Mouse (Mus musculus): ENCODE measurements at regions not wholly inside any gene's neighbourhood (a gene's known extent, or its start where the extent isn't known, plus 50 kb on each side); places are given as distances from the start of the nearest gene placed in this dataset.

- no peaks in the 10 kb centered on the region for H3K27me3 ChIP-seq (ENCODE audit: control insufficient read depth, insufficient read depth, low read length)
- H3K4me3 ChIP-seq (ENCODE audit: control insufficient read depth, low read depth, low read length) = no peak overlapping the region
- TF ChIP-seq CTCF (IDR thresholded peaks at IDR 0.05; ENCODE audit: control insufficient read depth, insufficient read depth, insufficient replicate concordance, low read depth, low read length) (no peak), POLR2A (IDR thresholded peaks at IDR 0.05; ENCODE audit: control insufficient read depth, low read depth, low read length) (no peak)
- H3K27ac ChIP-seq (ENCODE audit: control insufficient read depth, insufficient read depth, low read depth, low read length) = no peak overlapping the region
- H3K4me1 ChIP-seq (ENCODE audit: control insufficient read depth, insufficient read depth, low read length) = no peaks in the 10 kb centered on the region
- no peaks in the 10 kb centered on the region for H3K36me3 ChIP-seq (ENCODE audit: control insufficient read depth, insufficient read depth, low read length)
Observed at GRCm38 (mm10) chr10:100882584-100882983, 292.3 kb downstream of the 1700017N19Rik start.

GRCm38 (mm10) chr10:100922976-100923375 lies 332.7 kb downstream of the 1700017N19Rik start:
- no peak for TF ChIP-seq POLR2A (IDR thresholded peaks at IDR 0.05; ENCODE audit: control insufficient read depth, low read depth, low read length)
- TF ChIP-seq CTCF (IDR thresholded peaks at IDR 0.05; ENCODE audit: control insufficient read depth, insufficient read depth, insufficient replicate concordance, low read depth, low read length) = no peak

GRCm38 (mm10) chr10:100927086-100927485 lies 336.8 kb downstream of the 1700017N19Rik start:
- Histone ChIP-seq H3K27ac (ENCODE audit: control insufficient read depth, insufficient read depth, low read depth, low read length) (no peak overlapping the region), H3K4me3 (ENCODE audit: control insufficient read depth, low read depth, low read length) (no peak overlapping the region), H3K36me3 (ENCODE audit: control insufficient read depth, insufficient read depth, low read length) (no peaks in the 10 kb centered on the region), H3K27me3 (ENCODE audit: control insufficient read depth, insufficient read depth, low read length) (no peaks in the 10 kb centered on the region), H3K4me1 (ENCODE audit: control insufficient read depth, insufficient read depth, low read length) (no peaks in the 10 kb centered on the region)
- TF ChIP-seq CTCF (IDR thresholded peaks at IDR 0.05; ENCODE audit: control insufficient read depth, insufficient read depth, insufficient replicate concordance, low read depth, low read length) (no peak), POLR2A (IDR thresholded peaks at IDR 0.05; ENCODE audit: control insufficient read depth, low read depth, low read length) (no peak)

More at GRCm38 (mm10) chr10:100922976-100923375, 332.7 kb downstream of the 1700017N19Rik start:
- Histone ChIP-seq H3K36me3 (ENCODE audit: control insufficient read depth, insufficient read depth, low read length) (no peaks in the 10 kb centered on the region), H3K4me3 (ENCODE audit: control insufficient read depth, low read depth, low read length) (no peak overlapping the region), H3K27ac (ENCODE audit: control insufficient read depth, insufficient read depth, low read depth, low read length) (no peak overlapping the region), H3K4me1 (ENCODE audit: control insufficient read depth, insufficient read depth, low read length) (no peaks in the 10 kb centered on the region), H3K27me3 (ENCODE audit: control insufficient read depth, insufficient read depth, low read length) (no peaks in the 10 kb centered on the region)

DNA sequence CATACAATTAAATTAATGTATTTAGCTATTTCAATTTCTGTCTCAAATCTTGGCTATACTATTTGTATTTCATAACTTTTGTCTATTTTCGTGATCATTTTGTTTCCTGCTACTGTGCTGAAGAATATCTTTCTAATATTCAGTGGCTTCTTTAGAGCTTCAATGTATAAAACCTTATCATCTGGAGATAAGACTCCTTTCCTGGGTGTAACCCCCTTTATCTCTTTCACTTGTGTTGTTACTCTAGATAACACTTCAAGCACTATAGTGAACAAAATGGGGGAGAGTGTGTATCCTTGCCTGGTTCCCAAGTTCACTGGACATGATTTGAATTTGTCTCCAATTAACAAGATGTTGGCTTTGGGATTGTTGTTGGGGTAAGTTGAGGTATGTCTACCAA lies 341.5 kb downstream of the 1700017N19Rik start:
- H3K4me3 ChIP-seq (ENCODE audit: control insufficient read depth, low read depth, low read length) = no peak overlapping the region
- no peak overlapping the region for H3K27ac ChIP-seq (ENCODE audit: control insufficient read depth, insufficient read depth, low read depth, low read length)
- no peaks in the 10 kb centered on the region for H3K36me3 ChIP-seq (ENCODE audit: control insufficient read depth, insufficient read depth, low read length)

DNA sequence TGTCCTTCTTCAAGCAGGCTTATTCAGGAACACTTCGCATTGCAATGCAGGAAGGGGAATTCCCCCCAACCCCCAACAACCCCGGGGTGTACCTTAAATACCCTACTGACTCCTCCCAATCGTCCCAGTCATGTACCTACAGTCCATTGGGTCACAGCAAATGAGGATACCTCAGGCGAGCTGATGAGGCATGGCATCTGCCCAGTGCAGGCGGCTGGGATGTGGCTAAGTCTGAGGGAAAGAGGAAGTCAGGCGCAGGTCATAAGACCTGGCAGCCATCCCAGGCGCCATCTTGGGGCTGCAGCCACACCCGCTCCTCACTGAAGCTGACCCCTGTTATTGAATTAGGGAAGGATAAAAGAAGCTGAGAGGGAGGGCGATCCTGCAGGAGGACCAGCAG lies 368.1 kb downstream of the 1700017N19Rik start:
- TF ChIP-seq CTCF (IDR thresholded peaks at IDR 0.05; ENCODE audit: control insufficient read depth, insufficient read depth, insufficient replicate concordance, low read depth, low read length) = no peak
- TF ChIP-seq POLR2A (IDR thresholded peaks at IDR 0.05; ENCODE audit: control insufficient read depth, low read depth, low read length) = no peak
- Histone ChIP-seq H3K27me3 (ENCODE audit: control insufficient read depth, insufficient read depth, low read length) (no peaks in the 10 kb centered on the region), H3K4me3 (ENCODE audit: control insufficient read depth, low read depth, low read length) (no peak overlapping the region), H3K27ac (ENCODE audit: control insufficient read depth, insufficient read depth, low read depth, low read length) (no peak overlapping the region), H3K36me3 (ENCODE audit: control insufficient read depth, insufficient read depth, low read length) (no peaks in the 10 kb centered on the region), H3K4me1 (ENCODE audit: control insufficient read depth, insufficient read depth, low read length) (no peaks in the 10 kb centered on the region)

More for the DNA sequence above, 341.5 kb downstream of the 1700017N19Rik start:
- Histone ChIP-seq H3K27me3 (ENCODE audit: control insufficient read depth, insufficient read depth, low read length) (no peaks in the 10 kb centered on the region), H3K4me1 (ENCODE audit: control insufficient read depth, insufficient read depth, low read length) (no peaks in the 10 kb centered on the region)
- TF ChIP-seq POLR2A (IDR thresholded peaks at IDR 0.05; ENCODE audit: control insufficient read depth, low read depth, low read length) (no peak), CTCF (IDR thresholded peaks at IDR 0.05; ENCODE audit: control insufficient read depth, insufficient read depth, insufficient replicate concordance, low read depth, low read length) (no peak)

GRCm38 (mm10) chr10:101003469-101003868 lies 413.2 kb downstream of the 1700017N19Rik start:
- Histone ChIP-seq H3K4me1 (ENCODE audit: control insufficient read depth, insufficient read depth, low read length) (no peaks in the 10 kb centered on the region), H3K4me3 (ENCODE audit: control insufficient read depth, low read depth, low read length) (no peak overlapping the region), H3K36me3 (ENCODE audit: control insufficient read depth, insufficient read depth, low read length) (no peaks in the 10 kb centered on the region), H3K27me3 (ENCODE audit: control insufficient read depth, insufficient read depth, low read length) (no peaks in the 10 kb centered on the region), H3K27ac (ENCODE audit: control insufficient read depth, insufficient read depth, low read depth, low read length) (no peak overlapping the region)
- TF ChIP-seq CTCF (IDR thresholded peaks at IDR 0.05; ENCODE audit: control insufficient read depth, insufficient read depth, insufficient replicate concordance, low read depth, low read length) (no peak), POLR2A (IDR thresholded peaks at IDR 0.05; ENCODE audit: control insufficient read depth, low read depth, low read length) (no peak)

- Histone ChIP-seq H3K27ac (ENCODE audit: control insufficient read depth, insufficient read depth, low read depth, low read length) (no peak overlapping the region), H3K4me1 (ENCODE audit: control insufficient read depth, insufficient read depth, low read length) (no peaks in the 10 kb centered on the region), H3K4me3 (ENCODE audit: control insufficient read depth, low read depth, low read length) (no peak overlapping the region), H3K36me3 (ENCODE audit: control insufficient read depth, insufficient read depth, low read length) (no peaks in the 10 kb centered on the region), H3K27me3 (ENCODE audit: control insufficient read depth, insufficient read depth, low read length) (no peaks in the 10 kb centered on the region)
- TF ChIP-seq CTCF (IDR thresholded peaks at IDR 0.05; ENCODE audit: control insufficient read depth, insufficient read depth, insufficient replicate concordance, low read depth, low read length) (no peak), POLR2A (IDR thresholded peaks at IDR 0.05; ENCODE audit: control insufficient read depth, low read depth, low read length) (no peak)
Observed at GRCm38 (mm10) chr10:101004687-101005086, 414.4 kb downstream of the 1700017N19Rik start.

- Histone ChIP-seq H3K4me3 (ENCODE audit: control insufficient read depth, low read depth, low read length) (no peak overlapping the region), H3K27me3 (ENCODE audit: control insufficient read depth, insufficient read depth, low read length) (no peaks in the 10 kb centered on the region), H3K4me1 (ENCODE audit: control insufficient read depth, insufficient read depth, low read length) (no peaks in the 10 kb centered on the region), H3K36me3 (ENCODE audit: control insufficient read depth, insufficient read depth, low read length) (no peaks in the 10 kb centered on the region), H3K27ac (ENCODE audit: control insufficient read depth, insufficient read depth, low read depth, low read length) (no peak overlapping the region)
- TF ChIP-seq CTCF (IDR thresholded peaks at IDR 0.05; ENCODE audit: control insufficient read depth, insufficient read depth, insufficient replicate concordance, low read depth, low read length) (no peak), POLR2A (IDR thresholded peaks at IDR 0.05; ENCODE audit: control insufficient read depth, low read depth, low read length) (no peak)
Observed at GRCm38 (mm10) chr10:101015416-101015815, 425.1 kb downstream of the 1700017N19Rik start.

All from testis, adult 2 months (tissue).